Mouse (Mus musculus) liver, embryonic 14.5 days (tissue): Measurements from ENCODE around the gene Pwp2. TPM values are rescaled to one million over a fixed set of nuclear protein-coding genes. Genes with fewer than 3 reads are reported as not detected.

ENCODE experiments used
- ATAC-seq: fragments of 200-750 bp; cut with Nextera tagmentation; 2 replicates; pipeline ENCODE4 v1.8.0; 2017; ENCODE audit warnings: moderate number of reproducible peaks, mild to moderate bottlenecking, moderate library complexity; ENCODE audit not compliant: insufficient read depth
- DNase-seq, 3 experiments: peaks; one replicate each; pipeline ENCODE4 v3.0.0-alpha.2; 2012 to 2013; ENCODE audit warnings: low read depth in 3 of 3, low spot score in 3 of 3
- H3K27ac ChIP-seq: fragments of 300-500 bp; sonication (generic); 2 replicates; pipeline ENCODE4 v1.5.1; 2014; ENCODE audit warnings: moderate library complexity, mild to moderate bottlenecking, control low read depth, inconsistent platforms
- H3K27me3 ChIP-seq: fragments of 300-500 bp; sonication (generic); 2 replicates; pipeline ENCODE4 v1.6.1; 2014; ENCODE audit warnings: mild to moderate bottlenecking, low read length, moderate library complexity; ENCODE audit not compliant: control insufficient read depth, insufficient read depth
- H3K36me3 ChIP-seq: fragments of 300-500 bp; sonication (generic); replicated peaks from 2 replicates; pipeline ENCODE4 v1.6.1; 2014; ENCODE audit warnings: low read depth; ENCODE audit not compliant: control insufficient read depth, insufficient read depth
- H3K4me1 ChIP-seq, 2 experiments: fragments of 200-500 bp in 1 of 2; fragments of 300-500 bp in 1 of 2; sonication (generic) in 1 of 2; replicated peaks; 2 replicates each; pipeline ENCODE4 v1.6.1; 2012 to 2014; ENCODE audit warnings: antibody characterized with exemption in 1 of 2, inconsistent platforms in 1 of 2, low read length in 1 of 2; ENCODE audit not compliant: control insufficient read depth in 2 of 2, insufficient read depth in 2 of 2
- H3K4me2 ChIP-seq: fragments of 300-500 bp; sonication (generic); 2 replicates; pipeline ENCODE4 v1.6.1; 2014; ENCODE audit warnings: low read depth, mild to moderate bottlenecking, control low read depth, moderate library complexity
- H3K4me3 ChIP-seq, 2 experiments: fragments of 200-500 bp in 1 of 2; fragments of 300-500 bp in 1 of 2; sonication (generic) in 1 of 2; 2 replicates each; pipeline ENCODE4 v1.5.1; 2012 to 2014; ENCODE audit warnings: low read depth in 2 of 2, low read length in 2 of 2, mild to moderate bottlenecking in 2 of 2, control low read depth in 1 of 2, inconsistent platforms in 1 of 2, moderate library complexity in 1 of 2; ENCODE audit not compliant: insufficient read depth in 1 of 2
- H3K9ac ChIP-seq: fragments of 300-500 bp; sonication (generic); replicated peaks from 2 replicates; pipeline ENCODE4 v1.6.1; 2014; ENCODE audit warnings: mild to moderate bottlenecking, control low read depth, moderate library complexity
- H3K9me3 ChIP-seq: fragments of 300-500 bp; sonication (generic); 2 replicates; pipeline ENCODE4 v1.6.1; 2016; ENCODE audit warnings: low read length, mixed read lengths; ENCODE audit not compliant: control insufficient read depth
- CTCF ChIP-seq: IDR thresholded peaks from 2 replicates; pipeline ENCODE4 v1.5.1; 2016; ENCODE audit warnings: antibody characterized with exemption, low read depth, control low read depth
- EP300 ChIP-seq: IDR thresholded peaks from 2 replicates; pipeline ENCODE4 v1.6.1; 2016; ENCODE audit warnings: antibody characterized with exemption, low read depth
- WGBS: fragments of 180-500 bp; shearing (Covaris S2); extraction: QIAGEN DNeasy Blood & Tissue Kit; methylation state at CpG from one replicate; pipeline ENCODE4 v1.1.7; 2014; ENCODE audit not compliant: insufficient replicate concordance; 5-methylcytosine and 5-hydroxymethylcytosine counted together
- polyA plus RNA-seq, 2 experiments: library from polyadenylated mRNA; depleted of rRNA in 1 of 2; stranded (reverse) in 1 of 2; unstranded in 1 of 2; fragments of >200 nt; fragmentation: Nextera tagmentation in 1 of 2; extraction: Ambion mirVana in 1 of 2; gene quantifications; 2 replicates each; pipeline versions ENCODE4 v1.2.1 to v1.2.3; 2012 to 2014

The Pwp2 gene
- polyA plus RNA-seq (2012; rRNA removed) = 6.1 and 7.5 TPM in 2 replicates
- polyA plus RNA-seq (2014; fragmentation: Nextera tagmentation; extraction: Ambion mirVana) = 7.2 and 9.6 TPM in 2 replicates

DNA sequence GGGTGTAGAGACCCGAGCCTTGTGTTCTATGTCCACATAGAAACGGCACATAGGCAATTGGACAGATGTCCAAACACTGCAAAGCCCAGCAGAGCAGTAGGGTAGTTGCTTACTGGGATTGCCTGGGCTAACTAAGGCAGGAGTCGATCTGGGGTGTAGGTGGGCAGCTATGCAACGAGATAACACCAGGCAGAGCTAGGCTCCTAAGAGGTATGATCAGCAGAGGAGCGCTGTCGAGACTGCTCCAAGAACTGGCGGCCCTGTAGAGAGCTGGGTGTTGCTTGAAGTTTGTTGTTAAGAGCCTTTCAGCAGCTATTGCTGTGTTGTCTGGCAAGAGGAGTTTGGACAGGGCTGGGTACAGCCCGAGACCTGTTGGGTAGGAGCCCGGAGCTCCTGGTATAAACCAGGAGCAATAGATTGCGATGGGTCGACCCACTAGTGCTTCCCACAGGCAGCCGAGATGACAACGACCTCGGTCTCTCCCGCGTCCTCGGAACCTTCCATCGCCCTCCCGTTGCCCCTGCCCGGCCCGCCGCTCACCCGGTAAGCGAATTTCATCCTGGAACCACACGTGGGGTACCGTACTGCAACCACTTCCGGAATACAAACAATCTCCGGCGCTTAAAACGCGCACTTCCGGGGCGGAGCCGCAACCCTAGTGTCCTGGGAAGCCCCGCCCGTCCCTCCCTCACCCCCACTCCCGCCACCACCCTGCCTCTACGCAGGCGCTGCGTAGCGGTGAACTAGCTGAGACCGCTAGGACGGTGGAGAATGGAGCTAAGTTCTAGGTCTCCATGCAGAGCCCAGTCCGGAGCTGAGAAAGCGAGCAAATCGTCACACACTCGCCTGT is at the start of gene Pwp2:
Pwp2 (minus strand) TSS at position 619 of the 850 bp plus-strand sequence.
- Histone ChIP-seq H3K36me3 (peaks cover 50% of the 10 kb centered on the region), H3K9me3 (no peaks in the 10 kb centered on the region)

DNA sequence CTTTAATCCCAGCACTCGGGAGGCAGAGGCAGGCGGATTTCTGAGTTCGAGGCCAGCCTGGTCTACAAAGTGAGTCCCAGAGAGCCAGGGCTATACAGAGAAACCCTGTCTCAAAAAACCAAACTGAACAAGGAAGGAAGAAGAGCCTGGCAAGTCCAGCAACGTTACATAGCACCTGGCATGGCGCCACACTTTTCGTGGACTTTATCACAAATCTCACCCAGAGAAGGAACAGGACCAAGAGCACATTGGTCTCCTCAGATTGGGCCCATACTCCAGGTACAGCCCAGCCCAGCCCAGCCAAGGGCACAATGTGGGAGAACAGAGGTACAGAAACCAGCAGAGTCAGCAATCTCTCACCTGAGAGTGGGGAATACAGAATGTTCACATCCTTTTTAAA is 48.8 kb upstream of the Pwp2 start:
- peaks cover 18% of the 10 kb centered on the region for H3K36me3 ChIP-seq
- TF ChIP-seq EP300 (no peak), CTCF (no peak)
- ATAC-seq (no peak), DNase-seq (no peak)
- H3K27ac ChIP-seq = no peak overlapping the region
- no peak overlapping the region for H3K9ac ChIP-seq
- H3K9me3 ChIP-seq = no peaks in the 10 kb centered on the region
- H3K4me1 ChIP-seq = peaks cover 32 to 36% of the 10 kb centered on the region in 2 experiments
- no peak overlapping the region for H3K4me3 ChIP-seq
- H3K27me3 ChIP-seq = no peaks in the 10 kb centered on the region
- WGBS = 76% methylated on average over 6 of the region's 6 CpGs
- no peak overlapping the region for H3K4me2 ChIP-seq

More for the DNA sequence above, at the start of gene Pwp2:
- Histone ChIP-seq H3K4me2 (peak within 1 kb of the TSS; percentile 90), H3K9ac (peak within 1 kb of the TSS; percentile 75), H3K27me3 (no peaks in the 10 kb centered on the region), H3K4me3 (peak within 1 kb of the TSS; percentile 85 to 95), H3K4me1 (peaks cover 10 to 20% of the 10 kb centered on the region in 2 experiments), H3K27ac (peak within 1 kb of the TSS; percentile 85)
- peak; percentile 89 to 91 (median 89) for DNase-seq
- TF ChIP-seq EP300 (no peak), CTCF (peak; percentile 43; the same call in 1 of the 2 replicates)
- peak; percentile 94 for ATAC-seq
- WGBS = 1% methylated on average over 47 of the region's 47 CpGs

DNA sequence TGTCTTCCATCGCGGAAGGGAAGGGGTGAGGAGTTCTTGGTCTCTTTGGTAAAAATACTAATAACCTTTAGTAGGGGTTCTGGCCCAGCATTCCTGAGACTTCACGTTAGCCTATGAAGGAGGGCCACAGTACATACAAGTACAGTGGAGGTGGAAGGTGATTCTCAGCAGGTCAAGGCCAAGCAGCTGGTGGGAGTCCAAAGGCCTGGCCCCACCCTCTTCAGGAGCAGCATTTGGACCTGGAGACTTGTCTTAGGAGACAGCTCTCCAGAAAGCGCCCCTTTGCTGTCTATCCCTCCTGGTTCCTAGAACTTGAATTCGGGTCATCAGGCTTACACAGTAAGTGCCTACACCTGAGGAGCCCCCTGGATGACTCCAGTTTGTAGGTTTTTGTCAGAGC is 48.2 kb upstream of the Pwp2 start:
- no peak overlapping the region for H3K9ac ChIP-seq
- no peak for DNase-seq
- 87% methylated on average over 5 of the region's 5 CpGs for WGBS
- no peak for ATAC-seq
- peaks cover 26 to 30% of the 10 kb centered on the region in 2 experiments for H3K4me1 ChIP-seq
- H3K4me3 ChIP-seq = no peak overlapping the region
- no peak overlapping the region for H3K27ac ChIP-seq
- no peak for TF ChIP-seq CTCF
- no peak for TF ChIP-seq EP300
- no peak overlapping the region for H3K4me2 ChIP-seq
- no peaks in the 10 kb centered on the region for H3K27me3 ChIP-seq
- H3K36me3 ChIP-seq = peaks cover 20% of the 10 kb centered on the region
- H3K9me3 ChIP-seq = no peaks in the 10 kb centered on the region

DNA sequence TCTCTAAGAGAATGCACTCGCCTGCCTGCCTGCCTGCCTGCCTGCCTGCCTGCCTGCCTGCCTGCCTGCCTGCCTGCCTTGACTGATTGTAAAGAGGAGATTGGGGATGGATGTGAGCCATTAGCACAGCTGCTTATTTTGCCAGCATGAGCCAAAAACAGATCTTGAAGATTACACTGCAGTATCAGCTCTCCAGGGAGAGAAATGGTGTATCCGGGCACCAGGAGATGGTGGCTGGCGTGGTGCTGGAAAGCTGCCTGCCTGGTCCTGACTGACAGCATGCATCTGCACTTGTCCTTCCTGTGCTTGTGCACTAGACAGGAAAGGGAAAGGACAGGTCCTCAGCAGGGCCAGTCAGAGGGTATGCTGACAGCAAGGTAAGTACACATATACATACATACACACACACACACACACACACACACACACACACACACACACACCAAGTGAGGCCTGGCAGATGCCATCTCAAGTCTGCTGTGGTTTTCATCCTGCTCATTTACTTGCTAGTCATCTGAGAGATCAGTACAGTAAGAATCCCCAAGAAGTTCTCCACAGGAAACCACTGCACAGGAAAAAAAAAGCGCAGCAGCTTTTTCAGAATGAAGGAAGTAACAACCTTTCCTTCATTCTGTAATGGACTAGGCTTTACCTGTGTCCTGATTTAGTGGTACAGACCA is 47.5 kb upstream of the Pwp2 start:
- TF ChIP-seq CTCF (no peak), EP300 (no peak)

DNA sequence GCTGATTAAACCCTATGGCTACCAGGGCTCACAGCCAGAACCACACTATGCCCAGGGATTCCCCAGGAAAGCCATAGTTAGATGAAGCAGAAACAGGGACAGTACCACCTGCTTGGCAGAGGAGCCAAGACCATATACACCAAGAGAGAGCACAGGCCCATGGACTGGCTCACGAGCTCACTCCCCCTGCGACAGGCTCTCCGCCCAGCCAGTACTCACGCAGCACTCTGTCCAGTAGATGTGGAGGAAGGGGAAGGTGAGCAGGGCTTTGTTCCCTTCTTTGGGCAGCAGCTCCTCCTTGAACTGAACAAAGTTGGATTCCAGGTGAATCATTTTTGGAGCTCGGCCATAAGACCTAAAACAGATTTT is 43.6 kb upstream of the Pwp2 start:
- Histone ChIP-seq H3K4me3 (no peak overlapping the region), H3K9ac (no peak overlapping the region), H3K4me2 (no peak overlapping the region), H3K9me3 (no peaks in the 10 kb centered on the region), H3K4me1 (no peaks in the 10 kb centered on the region), H3K27me3 (no peaks in the 10 kb centered on the region), H3K27ac (no peak overlapping the region), H3K36me3 (peaks cover 34% of the 10 kb centered on the region)
- ATAC-seq = no peak
- no peak for TF ChIP-seq EP300
- no peak for TF ChIP-seq CTCF
- WGBS = 93% methylated on average over 5 of the region's 5 CpGs
- DNase-seq = no peak

More for the DNA sequence above, 47.5 kb upstream of the Pwp2 start:
- H3K4me2 ChIP-seq = no peak overlapping the region
- H3K27ac ChIP-seq = no peak overlapping the region
- no peaks in the 10 kb centered on the region for H3K9me3 ChIP-seq
- 69% methylated on average over 4 of the region's 4 CpGs for WGBS
- no peaks in the 10 kb centered on the region for H3K27me3 ChIP-seq
- no peak overlapping the region for H3K4me3 ChIP-seq
- ATAC-seq (no peak), DNase-seq (no peak)
- peaks cover 19 to 24% of the 10 kb centered on the region in 2 experiments for H3K4me1 ChIP-seq
- H3K36me3 ChIP-seq = peaks cover 25% of the 10 kb centered on the region
- H3K9ac ChIP-seq = no peak overlapping the region
